Mouse (Mus musculus) right cerebral cortex, postnatal 4 days (tissue): Measurements from ENCODE around the gene Plppr2.
A peak's percentile ranks its signal among the peaks of the same experiment; 100 is the strongest.

ENCODE experiments used
- DNase-seq: peaks from one replicate; pipeline ENCODE4 v3.0.0-alpha.2; 2022

The Plppr2 gene

GRCm38 (mm10) chr9:21962010-21962409 lies 25.2 kb downstream of the Plppr2 start:
- DNase-seq, result no peak

- DNase-seq, result peak; percentile 60
Observed at GRCm38 (mm10) chr9:21962416-21963059, 25.7 kb downstream of the Plppr2 start.

GRCm38 (mm10) chr9:21963417-21963816 lies 26.6 kb downstream of the Plppr2 start, which contains the start of gene Epor:
Gene Epor (minus strand): TSS chr9:21963506.
- DNase-seq, result no peak

- DNase-seq, result no peak
Observed at GRCm38 (mm10) chr9:21968883-21969282, 32.0 kb downstream of the Plppr2 start.

- no peak for DNase-seq
Observed at GRCm38 (mm10) chr9:21969304-21969703, 32.5 kb downstream of the Plppr2 start.

GRCm38 (mm10) chr9:21976626-21977175 lies 39.9 kb downstream of the Plppr2 start:
- DNase-seq, result no peak

- DNase-seq, result no peak
Observed at GRCm38 (mm10) chr9:21977331-21977730, 40.5 kb downstream of the Plppr2 start.

- no peak for DNase-seq
Observed at GRCm38 (mm10) chr9:21977972-21978371, 41.1 kb downstream of the Plppr2 start.

- DNase-seq, result no peak
Observed at GRCm38 (mm10) chr9:21978398-21979128, 41.7 kb downstream of the Plppr2 start.

GRCm38 (mm10) chr9:21983911-21984310 lies 47.1 kb downstream of the Plppr2 start:
- DNase-seq, result no peak

GRCm38 (mm10) chr9:21987592-21988342 lies 50.9 kb downstream of the Plppr2 start:
- DNase-seq, result no peak

GRCm38 (mm10) chr9:21988421-21989101 lies 51.7 kb downstream of the Plppr2 start:
- no peak for DNase-seq

GRCm38 (mm10) chr9:21989230-21990110 lies 52.6 kb downstream of the Plppr2 start, which contains the start of gene Rgl3:
Gene Rgl3 (minus strand): TSS chr9:21989446.
- no peak for DNase-seq

GRCm38 (mm10) chr9:21992227-21992626 lies 55.4 kb downstream of the Plppr2 start:
- no peak for DNase-seq

- no peak for DNase-seq
Observed at GRCm38 (mm10) chr9:21996178-21996867, 59.5 kb downstream of the Plppr2 start.
